Mouse (Mus musculus): Measurements from ENCODE around the gene Mkrn2. TPM values are rescaled to one million over a fixed set of nuclear protein-coding genes. Genes with fewer than 3 reads are reported as not detected.
A peak's percentile ranks its signal among the peaks of the same experiment; 100 is the strongest.

Mkrn2 gene
- polyA plus RNA-seq, 1 experiment from 2014 or later, result 23.6 TPM

- H3K4me2 ChIP-seq (replicated peaks), result no peak overlapping the region
- 62% methylated on average over 6 of the region's 6 CpGs for WGBS
- H3K27me3 ChIP-seq, result no peaks in the 10 kb centered on the region
- H3K4me3 ChIP-seq (replicated peaks), result no peak overlapping the region
- no peaks in the 10 kb centered on the region for H3K9me3 ChIP-seq (replicated peaks)
- no peak overlapping the region for H3K9ac ChIP-seq
- H3K4me1 ChIP-seq, result no peaks in the 10 kb centered on the region
- no peak for ATAC-seq (ENCODE audit: insufficient number of reproducible peaks, low FRiP score, low TSS enrichment, low read depth)
- peaks cover 18% of the 10 kb centered on the region; the same call in 1 of the 2 replicates for H3K36me3 ChIP-seq
- H3K27ac ChIP-seq (replicated peaks), result no peak overlapping the region
These were observed 18.1 kb upstream of the Mkrn2 start for GRCm38 (mm10) chr6:115583430-115584125.

- no peak overlapping the region for H3K9ac ChIP-seq
- H3K4me3 ChIP-seq (replicated peaks), result no peak overlapping the region
- 77% methylated on average over 3 of the region's 3 CpGs for WGBS
- ATAC-seq (ENCODE audit: insufficient number of reproducible peaks, low FRiP score, low TSS enrichment, low read depth), result no peak
- H3K27me3 ChIP-seq, result no peaks in the 10 kb centered on the region
- H3K36me3 ChIP-seq, result peaks cover 12% of the 10 kb centered on the region; the same call in 1 of the 2 replicates
- no peaks in the 10 kb centered on the region for H3K4me1 ChIP-seq
- H3K27ac ChIP-seq (replicated peaks), result no peak overlapping the region
- H3K4me2 ChIP-seq (replicated peaks), result no peak overlapping the region
- H3K9me3 ChIP-seq (replicated peaks), result no peaks in the 10 kb centered on the region
These were observed 17.5 kb upstream of the Mkrn2 start for GRCm38 (mm10) chr6:115584176-115584575.

GRCm38 (mm10) chr6:115586321-115586720, 15.4 kb upstream of the Mkrn2 start:
- no peak for ATAC-seq (ENCODE audit: insufficient number of reproducible peaks, low FRiP score, low TSS enrichment, low read depth)
- Histone ChIP-seq H3K27ac (replicated peaks) (no peak overlapping the region), H3K9ac (no peak overlapping the region), H3K27me3 (no peaks in the 10 kb centered on the region), H3K4me1 (no peaks in the 10 kb centered on the region), H3K4me2 (replicated peaks) (no peak overlapping the region), H3K36me3 (peaks cover 6% of the 10 kb centered on the region; the same call in 1 of the 2 replicates), H3K9me3 (replicated peaks) (no peaks in the 10 kb centered on the region), H3K4me3 (replicated peaks) (no peak overlapping the region)
- WGBS, result 73% methylated on average over 10 of the region's 10 CpGs

- no peak for ATAC-seq (ENCODE audit: insufficient number of reproducible peaks, low FRiP score, low TSS enrichment, low read depth)
- Histone ChIP-seq H3K4me3 (replicated peaks) (no peak overlapping the region), H3K27me3 (no peaks in the 10 kb centered on the region), H3K9me3 (replicated peaks) (no peaks in the 10 kb centered on the region), H3K4me2 (replicated peaks) (no peak overlapping the region), H3K36me3 (no peaks in the 10 kb centered on the region), H3K27ac (replicated peaks) (no peak overlapping the region; the same call in 1 of the 2 replicates), H3K4me1 (no peaks in the 10 kb centered on the region), H3K9ac (no peak overlapping the region)
- 85% methylated on average over 19 of the region's 19 CpGs for WGBS
These were observed 9.9 kb upstream of the Mkrn2 start for GRCm38 (mm10) chr6:115591692-115592359.

GRCm38 (mm10) chr6:115592458-115592857, 9.2 kb upstream of the Mkrn2 start, which contains the start of gene Mkrn2os:
Gene Mkrn2os (minus strand): TSS chr6:115592576.
- Histone ChIP-seq H3K9me3 (replicated peaks) (no peaks in the 10 kb centered on the region), H3K4me3 (replicated peaks) (no peak within 1 kb of the TSS), H3K27ac (replicated peaks) (no peak within 1 kb of the TSS; the same call in 1 of the 2 replicates), H3K4me2 (replicated peaks) (no peak within 1 kb of the TSS), H3K27me3 (no peaks in the 10 kb centered on the region), H3K4me1 (no peaks in the 10 kb centered on the region), H3K36me3 (no peaks in the 10 kb centered on the region), H3K9ac (no peak within 1 kb of the TSS)
- 28% methylated on average over 5 of the region's 5 CpGs for WGBS
- no peak for ATAC-seq (ENCODE audit: insufficient number of reproducible peaks, low FRiP score, low TSS enrichment, low read depth)

- Histone ChIP-seq H3K4me1 (no peaks in the 10 kb centered on the region), H3K9ac (no peak overlapping the region), H3K36me3 (no peaks in the 10 kb centered on the region), H3K9me3 (replicated peaks) (no peaks in the 10 kb centered on the region), H3K27ac (replicated peaks) (no peak overlapping the region), H3K4me3 (replicated peaks) (no peak overlapping the region), H3K4me2 (replicated peaks) (no peak overlapping the region), H3K27me3 (no peaks in the 10 kb centered on the region)
- ATAC-seq (ENCODE audit: insufficient number of reproducible peaks, low FRiP score, low TSS enrichment, low read depth), result no peak
- WGBS, result 83% methylated on average over 4 of the region's 4 CpGs
These were observed 8.4 kb upstream of the Mkrn2 start for GRCm38 (mm10) chr6:115593252-115593651.

GRCm38 (mm10) chr6:115594463-115594862, 7.2 kb upstream of the Mkrn2 start:
- no peaks in the 10 kb centered on the region for H3K4me1 ChIP-seq
- no peaks in the 10 kb centered on the region for H3K9me3 ChIP-seq (replicated peaks)
- no peak for ATAC-seq (ENCODE audit: insufficient number of reproducible peaks, low FRiP score, low TSS enrichment, low read depth)
- H3K27me3 ChIP-seq, result no peaks in the 10 kb centered on the region
- H3K4me2 ChIP-seq (replicated peaks), result no peak overlapping the region
- 73% methylated on average over 3 of the region's 3 CpGs for WGBS
- no peak overlapping the region for H3K9ac ChIP-seq
- no peaks in the 10 kb centered on the region for H3K36me3 ChIP-seq
- no peak overlapping the region for H3K27ac ChIP-seq (replicated peaks)
- no peak overlapping the region for H3K4me3 ChIP-seq (replicated peaks)

GRCm38 (mm10) chr6:115595667-115596066, 6.0 kb upstream of the Mkrn2 start:
- no peaks in the 10 kb centered on the region for H3K27me3 ChIP-seq
- no peak for ATAC-seq (ENCODE audit: insufficient number of reproducible peaks, low FRiP score, low TSS enrichment, low read depth)

GRCm38 (mm10) chr6:115601322-115601714, 384 bp upstream of the Mkrn2 start:
- WGBS, result 62% methylated on average over 4 of the region's 4 CpGs
- no peak overlapping the region for H3K27ac ChIP-seq (replicated peaks)
- no peaks in the 10 kb centered on the region for H3K9me3 ChIP-seq (replicated peaks)
- H3K36me3 ChIP-seq, result no peaks in the 10 kb centered on the region; the same call in 1 of the 2 replicates
- ATAC-seq (ENCODE audit: insufficient number of reproducible peaks, low FRiP score, low TSS enrichment, low read depth), result no peak
- no peak overlapping the region for H3K9ac ChIP-seq
- H3K4me1 ChIP-seq, result peaks cover 13% of the 10 kb centered on the region
- H3K4me2 ChIP-seq (replicated peaks), result peak overlapping the region; percentile 72
- H3K4me3 ChIP-seq (replicated peaks), result peak overlapping the region; percentile 93
- no peaks in the 10 kb centered on the region for H3K27me3 ChIP-seq

More at GRCm38 (mm10) chr6:115595667-115596066, 6.0 kb upstream of the Mkrn2 start:
- no peaks in the 10 kb centered on the region for H3K4me1 ChIP-seq
- H3K4me2 ChIP-seq (replicated peaks), result no peak overlapping the region
- H3K27ac ChIP-seq (replicated peaks), result no peak overlapping the region
- H3K9ac ChIP-seq, result no peak overlapping the region
- H3K36me3 ChIP-seq, result no peaks in the 10 kb centered on the region
- 60% methylated on average over 3 of the region's 3 CpGs for WGBS
- no peaks in the 10 kb centered on the region for H3K9me3 ChIP-seq (replicated peaks)
- no peak overlapping the region for H3K4me3 ChIP-seq (replicated peaks)

- H3K4me1 ChIP-seq, result peaks cover 13% of the 10 kb centered on the region
- no peak overlapping the region for H3K27ac ChIP-seq (replicated peaks)
- H3K36me3 ChIP-seq, result peaks cover 17% of the 10 kb centered on the region
- ATAC-seq (ENCODE audit: insufficient number of reproducible peaks, low FRiP score, low TSS enrichment, low read depth), result no peak
- H3K27me3 ChIP-seq, result no peaks in the 10 kb centered on the region
- no peaks in the 10 kb centered on the region for H3K9me3 ChIP-seq (replicated peaks)
- no peak overlapping the region for H3K4me3 ChIP-seq (replicated peaks)
- H3K9ac ChIP-seq, result no peak overlapping the region
- H3K4me2 ChIP-seq (replicated peaks), result no peak overlapping the region
- WGBS, result 74% methylated on average over 1 of the region's 1 CpGs
These were observed 4.8 kb downstream of the Mkrn2 start for GRCm38 (mm10) chr6:115606461-115606860.

- ATAC-seq (ENCODE audit: insufficient number of reproducible peaks, low FRiP score, low TSS enrichment, low read depth), result no peak
- no peaks in the 10 kb centered on the region for H3K27me3 ChIP-seq
- no peak overlapping the region for H3K4me2 ChIP-seq (replicated peaks)
- H3K36me3 ChIP-seq, result peaks cover 24% of the 10 kb centered on the region
- WGBS, result 72% methylated on average over 4 of the region's 4 CpGs
- peaks cover 10% of the 10 kb centered on the region for H3K4me1 ChIP-seq
- no peak overlapping the region for H3K9ac ChIP-seq
- no peak overlapping the region for H3K27ac ChIP-seq (replicated peaks)
- no peak overlapping the region for H3K4me3 ChIP-seq (replicated peaks)
- H3K9me3 ChIP-seq (replicated peaks), result no peaks in the 10 kb centered on the region
These were observed 5.7 kb downstream of the Mkrn2 start for GRCm38 (mm10) chr6:115607429-115607828.
